Mouse (Mus musculus): ENCODE measurements around the gene Bcl2l15.
"Not testable (repeated sequence)": the region's sequence is repeated elsewhere in the genome, so short reads cannot be mapped to it uniquely, and the experiment has no call there.

DNA sequence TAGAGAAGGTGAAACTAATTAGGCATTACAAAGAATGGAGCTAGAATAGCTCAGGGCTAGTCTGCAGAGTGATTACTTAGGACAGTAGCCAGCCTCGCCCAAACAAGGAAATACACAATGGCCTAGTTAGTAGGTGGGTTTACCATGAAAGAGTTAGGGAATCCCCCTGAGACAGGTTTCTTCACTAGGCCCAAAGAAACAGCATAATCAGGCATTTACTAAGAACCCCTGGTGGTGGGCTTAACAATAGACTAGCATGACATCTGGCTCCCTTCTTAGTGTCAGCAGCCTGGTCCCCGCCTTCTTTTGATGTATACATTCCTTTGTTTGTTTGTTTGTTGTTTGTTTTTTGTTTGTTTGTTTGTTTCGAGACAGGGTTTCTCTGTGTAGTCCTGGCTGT is 7.8 kb downstream of the Bcl2l15 start:
- not testable (repeated sequence) for TF ChIP-seq MYB (IDR thresholded peaks at IDR 0.05; ENCODE audit: low read depth, low read length); MYC (IDR thresholded peaks at IDR 0.05; ENCODE audit: low read depth, low read length); UBTF (IDR thresholded peaks at IDR 0.05; ENCODE audit: borderline replicate concordance, insufficient read depth, low read depth, low read length); CTCF (IDR thresholded peaks at IDR 0.05 in 2 of 3, conservative IDR thresholded peaks at IDR 0.05 in 1 of 3; ENCODE audit: control insufficient read depth in 1 of 3, insufficient read depth in 1 of 3, low read depth in 2 of 3, low read length in 3 of 3, poor library complexity in 1 of 3, severe bottlenecking in 1 of 3); ZKSCAN1 (IDR thresholded peaks at IDR 0.05; ENCODE audit: low read depth, low read length)
